Mouse (Mus musculus) left cerebral cortex, postnatal 25 days (tissue): ENCODE data around the gene Eng. TPM values are rescaled to one million over a fixed set of nuclear protein-coding genes. Genes with fewer than 3 reads are reported as not detected.
A peak's percentile ranks its signal among the peaks of the same experiment; 100 is the strongest.

ENCODE experiments used
- DNase-seq, 2 experiments: peaks; one replicate each; pipeline ENCODE4 v3.0.0; 2022; ENCODE audit warnings: low spot score in 2 of 2, mixed read lengths in 1 of 2
- intact Hi-C: fragments of 180-260 bp; cut with DNase I; formaldehyde crosslinking; loops from one replicate; pipeline ENCODE4 v1.15.1; 2025
- total RNA-seq, 2 experiments: library from RNA; stranded (reverse); gene quantifications; 2 replicates each; pipeline ENCODE4 v1.2.3; 2021

Eng gene
- total RNA-seq, 2 experiments from 2014 or later: 21.9 to 25.0 TPM

DNA sequence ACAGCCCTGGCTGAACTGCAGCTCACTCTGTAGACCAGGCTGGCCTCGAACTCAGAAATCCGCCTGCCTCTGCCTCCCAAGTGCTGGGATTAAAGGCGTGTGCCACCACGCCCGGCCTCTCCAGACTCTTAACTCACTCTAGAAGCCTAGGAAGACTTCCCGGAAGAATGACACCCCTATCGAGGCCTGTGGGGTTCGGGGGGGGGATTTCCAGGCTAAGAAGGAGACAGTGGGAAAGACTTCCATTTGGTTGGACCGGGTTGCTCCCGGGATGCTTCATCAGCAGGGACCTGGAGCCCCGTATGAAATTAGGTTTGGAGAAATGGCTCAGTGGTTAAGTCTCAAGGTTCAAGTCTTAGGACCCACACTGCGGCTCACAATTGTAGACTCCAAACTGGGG lies 48.3 kb downstream of the Eng start:
- intact Hi-C loops: no loop called here

DNA sequence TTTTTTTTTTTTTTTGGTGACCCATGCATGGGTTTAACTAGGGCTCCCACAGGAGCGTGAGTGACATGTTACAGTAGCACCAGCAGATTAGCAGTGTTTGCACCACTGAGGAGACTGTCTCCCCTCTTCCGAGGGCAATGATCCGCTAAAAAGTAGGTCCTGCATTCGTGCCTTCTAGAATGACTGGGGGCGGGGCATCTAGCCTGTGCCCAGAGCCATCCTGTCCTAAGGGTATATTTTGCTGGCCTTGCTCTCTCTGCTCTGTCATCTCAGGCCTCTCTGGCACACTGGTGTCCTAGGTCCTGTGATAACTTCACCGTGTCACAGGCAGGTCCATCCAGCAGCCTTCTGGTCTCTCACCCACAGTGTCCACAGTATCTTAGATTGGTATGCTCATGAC lies 53.3 kb downstream of the Eng start:
- DNase-seq: no peak
- intact Hi-C loops: no loop called here

More for the DNA sequence above, 48.3 kb downstream of the Eng start:
- no peak for DNase-seq

DNA sequence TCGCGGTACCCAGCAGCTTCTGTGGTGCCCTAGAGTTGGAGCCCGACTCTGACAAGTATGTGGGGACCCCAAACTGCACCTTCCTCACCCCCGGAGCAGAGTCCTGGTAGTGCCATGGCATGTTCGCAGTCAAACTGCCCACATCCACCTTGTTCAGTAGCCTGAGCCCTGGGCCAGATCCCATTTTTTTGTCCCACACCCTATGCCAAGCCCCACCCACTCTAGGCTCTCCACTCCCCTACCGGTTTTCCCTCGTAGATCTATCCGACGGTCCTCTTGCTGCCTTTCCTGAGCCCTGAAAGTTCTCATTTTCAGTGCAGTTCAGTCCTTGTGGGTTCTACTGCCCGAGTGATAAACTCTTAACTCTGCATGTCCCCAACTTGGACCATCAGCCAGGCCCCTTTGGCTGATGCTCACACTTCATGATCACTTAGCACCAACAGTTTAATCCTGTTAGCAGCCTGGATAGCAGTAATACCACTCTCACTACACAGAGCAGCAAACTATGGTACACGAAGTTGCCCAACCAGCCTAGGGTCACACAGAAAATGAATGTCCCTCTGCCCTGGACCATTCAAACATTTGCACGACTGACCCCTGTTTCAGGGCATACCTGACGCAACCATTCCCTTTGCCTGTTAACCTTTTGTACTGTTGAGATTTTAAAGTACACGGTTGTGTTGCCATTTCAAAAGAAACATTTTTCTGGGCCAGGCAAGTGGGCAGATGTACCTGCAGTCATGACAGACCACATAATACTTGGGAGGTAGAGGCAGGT lies 54.8 kb downstream of the Eng start:
- intact Hi-C loops: no loop called here
- DNase-seq: no peak

DNA sequence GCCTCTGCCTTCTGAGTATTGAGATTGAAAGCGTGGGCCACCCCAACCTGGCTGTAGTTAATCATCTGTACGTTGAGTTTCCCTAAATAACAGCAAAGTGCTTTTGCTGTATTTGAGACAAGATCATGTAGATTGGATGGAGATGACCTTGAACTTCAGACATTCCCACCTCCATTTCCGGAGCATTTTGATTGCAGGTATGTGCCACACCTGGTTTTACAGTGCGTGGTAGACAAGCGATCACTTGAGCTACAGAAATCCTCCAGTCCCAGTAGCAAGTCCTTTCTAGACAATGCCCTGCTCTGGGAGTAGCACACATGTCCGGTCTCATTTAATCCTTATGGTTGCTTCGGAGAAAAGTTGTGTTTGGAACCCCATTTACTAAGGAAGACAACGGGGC lies 56.7 kb downstream of the Eng start:
- intact Hi-C loops: no loop called here
- no peak for DNase-seq

DNA sequence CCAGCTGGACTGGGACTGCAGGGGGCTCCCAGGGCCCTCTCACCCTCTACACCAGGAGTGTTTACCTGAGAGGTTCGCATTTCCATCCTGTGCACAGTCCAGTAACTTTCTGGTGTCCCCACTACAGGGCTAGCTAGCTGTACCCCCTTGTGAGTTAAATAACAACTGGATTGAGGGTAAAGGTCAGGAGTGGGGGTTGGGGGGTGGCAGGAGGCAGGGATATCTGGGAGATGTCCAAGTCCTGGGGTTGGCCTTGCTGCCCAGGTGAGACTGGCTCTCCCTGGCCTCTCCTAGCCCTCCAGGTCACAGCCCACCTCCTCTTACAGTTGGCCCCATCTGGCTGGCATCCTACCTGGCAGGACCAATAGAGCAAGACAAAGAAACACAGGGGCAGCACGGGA lies 57.6 kb downstream of the Eng start, which contains the start of gene Fpgs:
TSS of gene Fpgs (minus strand) at position 125 of the 401 bp plus-strand sequence.
- DNase-seq: no peak
- intact Hi-C loops: no loop called here

DNA sequence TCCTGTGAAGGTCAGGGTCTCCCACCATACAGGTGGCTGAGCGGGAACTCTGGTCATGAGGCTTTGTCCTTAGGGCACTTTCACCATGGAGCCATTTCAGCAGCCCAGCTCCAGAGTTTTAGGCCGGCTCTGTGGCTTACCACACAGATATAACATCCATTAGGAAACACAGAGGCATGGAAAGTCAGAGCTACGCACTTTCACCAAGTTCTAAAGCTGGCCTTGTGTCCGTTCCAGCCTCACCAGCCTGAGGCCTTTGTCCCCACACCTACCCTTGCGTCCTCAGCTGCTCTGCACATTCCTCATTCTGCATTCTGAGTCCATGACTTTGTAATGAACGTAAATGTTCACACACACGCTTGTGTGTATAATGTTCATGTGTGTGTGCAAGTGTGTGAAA lies 58.6 kb downstream of the Eng start:
- no peak for DNase-seq
- intact Hi-C loops: no loop called here

DNA sequence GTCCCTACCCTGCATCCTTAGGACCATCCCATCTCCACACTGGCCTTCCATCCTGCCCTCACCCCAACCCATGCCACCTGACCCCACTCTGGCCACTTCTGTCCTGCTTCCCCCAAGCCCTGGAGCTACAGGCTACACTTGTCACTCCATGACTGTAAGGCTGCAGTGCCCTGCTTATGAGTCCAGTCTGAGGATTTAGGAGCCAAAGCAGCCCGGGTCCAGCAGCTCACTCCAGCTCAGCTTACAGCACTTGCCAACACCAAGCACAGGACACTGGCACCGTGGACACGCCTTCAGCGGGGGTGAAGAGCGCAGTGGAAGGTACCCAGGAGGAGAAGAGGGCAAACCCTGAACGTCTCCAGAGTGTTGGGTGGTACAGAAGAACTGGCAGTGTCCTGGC lies 60.6 kb downstream of the Eng start:
- intact Hi-C loops: no loop called here
- DNase-seq: no peak

DNA sequence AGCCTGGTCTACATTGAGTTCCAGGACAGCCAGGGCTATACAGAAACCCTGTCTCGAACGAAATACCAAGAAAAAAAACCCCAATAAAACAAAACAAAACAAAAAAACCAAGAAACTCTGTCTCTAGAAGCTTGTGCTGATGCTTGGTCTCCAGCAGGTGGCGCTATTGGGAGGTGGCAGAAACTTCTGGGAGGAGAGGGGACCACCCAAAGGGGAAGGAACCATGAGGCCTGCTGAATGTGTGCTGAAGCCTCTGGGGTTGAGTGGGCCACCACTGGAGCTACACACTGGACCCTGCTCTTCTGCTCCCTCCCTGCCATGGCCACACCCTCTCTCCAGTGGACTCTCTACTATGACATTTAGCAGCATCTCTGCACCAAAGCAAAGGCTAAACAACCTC lies 62.2 kb downstream of the Eng start:
- no peak for DNase-seq
- intact Hi-C loops: no loop called here

DNA sequence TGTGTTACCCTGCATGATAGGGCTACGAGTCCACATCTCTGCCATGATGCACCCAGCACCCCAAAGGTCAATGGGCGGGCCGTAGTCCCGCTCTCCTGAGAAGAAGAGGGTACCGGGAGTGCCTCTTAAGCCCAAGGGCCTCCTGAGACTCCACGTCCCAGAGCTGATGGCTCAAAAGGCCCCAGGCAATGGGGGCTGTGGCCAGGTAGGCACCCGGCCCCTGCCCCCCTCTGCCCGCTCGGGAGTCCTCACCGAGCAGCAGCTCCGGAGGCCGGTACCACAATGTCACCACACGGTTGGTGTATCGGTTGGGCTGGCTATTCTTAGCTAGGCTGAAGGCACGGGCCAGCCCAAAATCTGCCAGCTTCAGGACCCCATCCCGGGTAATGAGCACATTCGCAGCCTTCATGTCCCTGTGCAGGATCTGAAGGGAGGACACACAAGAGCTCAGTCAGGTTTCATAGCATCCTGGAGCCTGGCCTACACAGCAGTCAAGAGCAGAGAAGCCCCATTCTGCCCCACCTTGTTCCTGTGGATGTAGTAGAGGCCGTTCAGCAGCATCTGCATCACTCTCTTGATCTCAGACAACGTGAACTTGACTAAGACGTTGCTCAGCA lies 63.2 kb downstream of the Eng start:
- DNase-seq: no peak
- intact Hi-C loops: loop anchor here (5.0 kb wide), 1 partner anchor 148 kb away; no protein-coding TSS in a partner anchor

DNA sequence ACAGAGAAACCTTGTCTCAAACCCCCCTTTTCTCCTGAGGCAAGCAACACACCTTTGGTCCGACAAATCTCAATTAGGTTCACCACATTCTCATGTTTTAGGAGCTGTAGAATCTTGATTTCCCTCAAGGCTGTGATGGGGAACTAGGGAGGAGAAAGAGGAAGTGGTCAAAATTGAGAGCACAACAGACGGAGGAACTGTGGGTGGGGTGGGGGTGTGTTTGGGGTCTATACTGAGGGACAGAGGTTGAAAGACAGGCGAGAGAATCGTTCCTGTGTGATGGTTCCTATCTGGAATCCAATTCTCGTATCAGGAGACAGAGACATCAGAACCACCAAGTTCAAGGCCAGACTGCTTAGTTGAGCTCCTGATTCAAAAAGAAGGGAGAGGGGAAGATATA lies 64.0 kb downstream of the Eng start:
- no peak for DNase-seq
- intact Hi-C loops: loop anchor here (5.0 kb wide), 1 partner anchor 147 kb away; no protein-coding TSS in a partner anchor

DNA sequence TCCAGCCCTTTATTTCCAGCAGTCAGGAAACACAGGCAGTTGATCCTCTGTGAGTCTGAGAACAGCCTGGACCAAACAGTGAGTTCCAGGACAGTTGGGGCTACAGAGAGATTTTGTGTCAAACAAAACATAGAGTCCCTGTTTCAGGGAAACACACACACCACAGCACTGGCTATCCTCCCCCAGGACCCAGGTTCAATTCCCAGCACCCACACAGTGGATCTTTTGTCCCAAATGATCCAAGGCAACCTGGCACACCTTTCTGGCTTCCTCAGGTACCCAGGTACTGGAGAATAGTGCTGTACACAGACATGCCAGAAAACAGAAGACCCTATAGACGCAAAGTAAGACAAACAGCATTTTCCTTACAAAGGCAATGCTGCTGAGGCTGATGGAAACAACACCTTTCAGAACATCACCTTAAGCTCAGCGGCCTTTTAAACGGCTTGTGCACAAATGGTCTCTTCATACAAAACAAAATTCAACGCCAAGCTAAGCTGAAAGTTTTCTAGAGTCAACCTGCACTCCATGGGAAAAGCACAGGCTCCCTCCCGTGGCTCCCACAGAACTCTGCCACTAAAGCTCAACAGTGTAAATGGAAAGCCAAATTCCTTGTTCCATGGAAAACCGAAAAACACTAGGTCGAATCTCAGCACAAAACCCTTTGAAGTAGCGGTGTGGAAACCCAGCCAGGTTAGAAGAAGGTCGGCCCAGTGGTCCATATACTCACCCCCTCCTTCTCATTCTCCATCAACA lies 65.1 kb downstream of the Eng start:
- no peak for DNase-seq
- intact Hi-C loops: loop anchor here (5.0 kb wide), 1 partner anchor 146 kb away; no protein-coding TSS in a partner anchor

DNA sequence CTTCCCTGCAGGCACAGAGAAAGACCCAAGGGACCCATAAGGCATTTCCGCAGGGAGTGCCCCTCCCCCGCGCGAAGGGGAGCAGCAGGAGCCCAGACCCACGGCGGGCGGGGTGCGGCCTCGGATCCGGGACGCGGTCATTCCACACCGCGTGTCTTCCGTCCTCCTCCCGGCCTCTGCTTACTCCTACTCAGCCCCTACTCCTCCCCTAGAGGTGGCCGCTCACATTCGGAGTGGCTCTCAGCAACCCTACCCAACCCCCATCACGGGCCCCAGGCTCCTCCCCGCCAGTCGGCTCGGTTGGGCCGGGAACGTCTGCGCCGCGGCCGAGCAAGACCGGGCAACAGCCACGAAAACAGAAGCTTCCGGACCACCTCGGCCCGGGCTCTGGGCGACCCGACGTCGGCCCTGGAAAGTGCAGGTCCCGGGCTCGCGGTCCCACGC lies 65.7 kb downstream of the Eng start:
- DNase-seq: peak; percentile 26 to 46

DNA sequence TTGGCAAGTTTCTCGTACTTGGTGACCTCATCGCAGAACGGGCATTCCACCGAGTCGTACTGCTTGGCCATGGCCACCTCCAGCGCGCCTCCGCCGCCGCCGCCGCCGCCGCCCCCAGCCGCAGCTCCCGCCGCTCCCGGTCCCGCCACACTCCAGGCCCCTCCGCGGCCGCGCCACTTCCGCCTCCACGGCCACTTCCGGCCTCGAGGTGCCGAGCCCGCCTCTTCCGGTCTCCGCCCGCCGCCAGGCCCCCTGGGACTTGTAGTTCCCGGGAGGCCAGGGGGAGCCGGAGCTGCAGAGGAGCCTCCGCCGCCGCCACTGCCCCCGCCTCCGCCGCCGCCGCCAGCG lies 66.2 kb downstream of the Eng start:
- peak; percentile 94 for DNase-seq
- intact Hi-C loops: loop anchor here (5.0 kb wide), 1 partner anchor 145 kb away; no protein-coding TSS in a partner anchor

More for the DNA sequence above, 65.7 kb downstream of the Eng start:
- intact Hi-C loops: loop anchor here (5.0 kb wide), 1 partner anchor 145 kb away; no protein-coding TSS in a partner anchor

DNA sequence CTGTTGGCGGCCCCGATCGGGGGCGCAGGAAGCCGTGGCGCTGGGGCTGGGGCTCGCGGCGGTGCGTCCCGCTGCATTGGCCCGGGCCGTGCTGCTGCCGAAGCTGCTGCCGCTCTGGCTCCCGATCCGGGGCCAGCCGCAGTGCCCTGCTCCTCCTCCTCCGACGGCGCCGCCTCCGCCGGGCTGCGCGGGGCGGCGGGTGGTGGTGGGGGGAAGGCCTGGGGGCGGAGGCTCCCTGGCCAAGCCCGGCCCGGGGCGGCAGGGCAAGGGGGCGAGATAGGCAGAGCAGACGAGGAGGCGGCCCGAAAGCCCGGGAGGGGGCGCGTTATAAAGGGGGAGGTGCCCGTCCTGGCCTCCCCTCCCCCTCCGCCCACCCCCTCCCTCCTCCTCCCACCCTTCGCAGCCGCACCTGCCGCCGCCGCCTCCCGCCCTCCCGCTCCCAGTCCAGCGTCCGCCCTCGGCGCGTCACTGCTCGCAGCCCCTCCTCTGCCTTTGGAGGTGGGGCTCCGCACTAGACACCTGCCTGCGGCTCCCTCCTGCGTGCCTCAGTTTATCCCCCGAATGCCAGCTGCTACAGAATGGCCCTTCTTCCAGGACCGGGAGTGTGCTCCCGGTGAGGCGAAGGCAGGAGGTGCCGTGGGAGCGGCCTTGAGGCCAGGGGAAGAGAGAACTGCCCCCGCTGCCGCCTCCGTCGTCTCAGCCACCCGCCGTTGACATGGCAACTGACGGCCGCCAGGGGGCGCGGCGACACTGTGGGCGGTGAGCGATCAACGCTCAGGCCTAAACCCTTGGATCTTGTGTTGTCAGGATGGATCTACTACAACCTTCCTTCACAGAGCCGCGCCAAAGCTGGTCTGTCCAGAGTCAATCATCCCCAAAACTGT lies 66.8 kb downstream of the Eng start, which contains the start of gene Cdk9:
TSS of gene Cdk9 (minus strand) at position 143 of the 884 bp plus-strand sequence.
- peak; percentile 94 for DNase-seq
- intact Hi-C loops: loop anchor here (1.0 to 5.0 kb wide), 3 partner anchors 28 to 144 kb away; partner anchors contain the start of genes 6330409D20Rik and Tor2a

DNA sequence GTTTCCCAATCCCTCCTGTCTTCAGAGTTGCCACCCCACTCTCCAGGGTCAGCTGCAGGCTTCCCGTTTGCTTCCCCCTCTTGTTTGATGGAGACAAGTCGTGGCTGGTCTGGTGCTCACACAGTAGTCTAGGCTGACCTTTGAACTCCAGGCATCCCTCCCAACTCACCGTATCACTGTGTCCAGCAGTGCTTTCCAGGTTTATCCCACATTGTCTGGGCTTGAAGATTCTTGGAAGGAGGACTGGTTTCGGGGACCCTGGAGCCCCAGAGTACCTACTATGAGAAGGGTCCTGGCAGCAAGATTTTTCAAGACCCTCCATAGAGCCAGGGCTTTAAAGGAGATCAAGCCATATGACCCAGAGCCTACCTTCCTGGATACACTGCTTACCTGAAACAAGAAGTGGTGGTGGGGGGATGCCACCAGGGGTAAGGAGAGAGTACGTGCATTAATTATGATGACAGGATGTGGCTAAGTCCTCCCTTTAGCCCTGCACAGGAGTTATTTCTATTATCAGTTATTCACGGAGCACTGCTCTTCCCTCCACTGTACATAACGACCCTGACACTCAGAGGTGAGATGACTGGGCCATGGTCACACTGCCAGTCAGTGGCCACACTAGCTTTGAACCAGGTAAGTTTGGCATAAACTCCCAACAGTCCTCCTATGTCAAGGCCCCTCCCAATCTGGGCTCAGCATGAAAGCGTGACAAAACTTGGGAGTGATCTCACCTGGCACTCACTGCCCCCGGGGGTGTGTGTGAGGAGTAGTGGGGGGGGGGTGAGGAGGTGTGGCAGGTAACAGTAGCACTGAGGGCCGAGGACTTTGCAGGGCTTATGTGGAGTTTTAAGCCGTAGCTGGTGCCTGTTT lies 68.0 kb downstream of the Eng start:
- intact Hi-C loops: loop anchor here (5.0 kb wide), 1 partner anchor 143 kb away; no protein-coding TSS in a partner anchor
- no peak for DNase-seq

DNA sequence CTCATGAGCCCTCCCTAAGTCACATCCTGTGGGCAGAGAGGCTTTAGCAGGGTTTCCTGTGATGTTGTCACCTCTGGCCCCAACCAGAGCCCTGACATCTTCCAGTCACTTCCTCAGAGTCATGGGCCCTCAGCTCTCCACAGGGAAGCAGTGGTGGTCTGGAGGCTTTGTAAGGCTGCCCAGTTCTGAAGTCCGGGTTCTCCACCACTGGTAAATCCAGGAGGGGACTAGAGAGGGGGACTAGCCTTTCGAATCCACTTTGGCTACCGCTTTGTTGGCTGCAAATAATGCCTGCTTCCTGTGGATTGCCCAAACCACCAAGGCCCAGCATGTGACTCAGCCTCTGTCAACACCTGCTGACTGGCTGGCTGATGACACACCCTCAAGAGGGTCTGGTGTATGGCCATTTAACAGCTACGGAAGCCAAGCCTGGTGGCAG lies 68.6 kb downstream of the Eng start:
- intact Hi-C loops: loop anchor here (5.0 kb wide), 1 partner anchor 142 kb away; no protein-coding TSS in a partner anchor
- no peak for DNase-seq

DNA sequence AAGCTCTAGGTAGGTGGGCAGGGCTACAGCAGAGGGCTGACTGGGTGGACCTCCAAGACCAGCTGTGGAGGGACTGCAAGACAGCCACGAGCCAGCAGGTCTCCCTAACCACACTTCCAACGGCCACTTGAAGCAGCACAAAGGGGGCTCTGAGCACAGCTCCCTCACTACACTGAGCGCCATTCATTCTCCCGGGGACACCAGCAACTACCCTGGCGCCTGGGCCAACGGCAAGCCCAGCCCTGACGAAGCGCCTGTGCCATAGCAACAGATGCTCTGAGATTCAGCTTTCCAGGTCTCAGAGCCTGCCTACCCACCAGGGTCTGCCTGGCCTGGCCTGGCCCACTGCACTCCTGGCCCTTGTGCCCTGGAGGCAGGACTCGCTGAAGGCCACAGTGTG lies 72.4 kb downstream of the Eng start:
- peak; percentile 27 to 44 for DNase-seq
- intact Hi-C loops: no loop called here

DNA sequence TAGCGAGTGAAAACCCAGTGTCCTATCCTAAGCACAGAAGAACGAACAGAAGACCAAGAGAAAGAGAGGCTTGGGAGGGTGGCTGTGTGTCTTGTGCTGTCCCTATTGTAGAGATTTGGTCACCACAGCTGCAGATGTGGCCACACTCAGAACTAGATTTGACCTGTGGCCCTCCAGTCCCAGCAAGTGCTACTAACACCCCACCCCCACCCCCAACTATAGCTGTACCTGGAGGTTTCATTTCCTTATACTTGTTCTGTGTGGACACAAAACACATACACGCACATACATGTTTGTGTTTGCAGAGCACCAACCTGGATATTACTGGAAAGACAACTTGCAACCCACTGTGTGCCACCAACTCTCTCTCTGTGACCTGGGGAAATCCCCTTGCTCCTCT lies 73.7 kb downstream of the Eng start:
- DNase-seq: no peak
- intact Hi-C loops: no loop called here
